Mouse (Mus musculus): Measurements from ENCODE around the gene Vwa1. TPM values are rescaled to one million over a fixed set of nuclear protein-coding genes. Genes with fewer than 3 reads are reported as not detected.
"Not testable (repeated sequence)": the region's sequence is repeated elsewhere in the genome, so short reads cannot be mapped to it uniquely, and the experiment has no call there.

The Vwa1 gene
- polyA plus RNA-seq, 1 experiment from 2014 or later = 11.5 TPM

- Histone ChIP-seq H3K4me2 (no peak overlapping the region), H3K36me3 (replicated peaks) (no peaks in the 10 kb centered on the region), H3K4me1 (no peaks in the 10 kb centered on the region), H3K27me3 (peaks cover 18% of the 10 kb centered on the region), H3K27ac (no peak overlapping the region), H3K9ac (no peak overlapping the region), H3K4me3 (replicated peaks) (no peak overlapping the region), H3K9me3 (no peaks in the 10 kb centered on the region)
- WGBS = 80% methylated on average over 24 of the region's 24 CpGs
- ATAC-seq (ENCODE audit: low FRiP score) = no peak
Measured at GRCm38 (mm10) chr4:155791240-155791933, 16.9 kb upstream of the Vwa1 start.

GRCm38 (mm10) chr4:155790650-155791161 lies 16.2 kb upstream of the Vwa1 start:
- WGBS = 70% methylated on average over 3 of the region's 3 CpGs
- Histone ChIP-seq H3K36me3 (replicated peaks) (no peaks in the 10 kb centered on the region), H3K9ac (no peak overlapping the region), H3K27ac (no peak overlapping the region), H3K4me3 (replicated peaks) (no peak overlapping the region), H3K27me3 (peaks cover 16% of the 10 kb centered on the region), H3K9me3 (no peaks in the 10 kb centered on the region), H3K4me1 (no peaks in the 10 kb centered on the region), H3K4me2 (no peak overlapping the region)
- no peak for ATAC-seq (ENCODE audit: low FRiP score)

- no peak for ATAC-seq (ENCODE audit: low FRiP score)
- no peak within 1 kb of the TSS for H3K4me3 ChIP-seq (replicated peaks)
- WGBS = 90% methylated on average over 3 of the region's 3 CpGs
Measured at GRCm38 (mm10) chr4:155790021-155790489, 15.6 kb upstream of the Vwa1 start, which contains the start of gene Ankrd65. TSS of gene Ankrd65 (plus strand) at chr4:155790439.

GRCm38 (mm10) chr4:155788833-155789232 lies 14.3 kb upstream of the Vwa1 start:
- peaks cover 16% of the 10 kb centered on the region for H3K27me3 ChIP-seq
- H3K4me3 ChIP-seq (replicated peaks); H3K9ac ChIP-seq; H3K4me2 ChIP-seq; ATAC-seq (ENCODE audit: low FRiP score); H3K9me3 ChIP-seq; H3K27ac ChIP-seq; H3K36me3 ChIP-seq (replicated peaks): not testable (repeated sequence)
- WGBS = 84% methylated on average over 4 of the region's 4 CpGs
- H3K4me1 ChIP-seq = peaks cover 12% of the 10 kb centered on the region

More at GRCm38 (mm10) chr4:155790021-155790489, 15.6 kb upstream of the Vwa1 start, which contains the start of gene Ankrd65:
- Histone ChIP-seq H3K27me3 (peaks cover 16% of the 10 kb centered on the region), H3K9me3 (no peaks in the 10 kb centered on the region), H3K4me2 (no peak within 1 kb of the TSS), H3K4me1 (0 out of 2 replicates have a peak, but pooled peaks cover 5% of the 10 kb centered on the region), H3K9ac (no peak within 1 kb of the TSS), H3K27ac (no peak within 1 kb of the TSS), H3K36me3 (replicated peaks) (no peaks in the 10 kb centered on the region)

GRCm38 (mm10) chr4:155788300-155788699 lies 13.8 kb upstream of the Vwa1 start:
- Histone ChIP-seq H3K9ac (no peak overlapping the region), H3K27ac (no peak overlapping the region), H3K4me1 (peaks cover 17% of the 10 kb centered on the region), H3K27me3 (peaks cover 16% of the 10 kb centered on the region), H3K36me3 (replicated peaks) (no peaks in the 10 kb centered on the region), H3K4me3 (replicated peaks) (no peak overlapping the region), H3K4me2 (no peak overlapping the region), H3K9me3 (no peaks in the 10 kb centered on the region)
- 77% methylated on average over 3 of the region's 3 CpGs for WGBS
- ATAC-seq (ENCODE audit: low FRiP score) = no peak

GRCm38 (mm10) chr4:155785819-155786218 lies 11.3 kb upstream of the Vwa1 start, which contains the start of gene Tmem88b:
TSS of gene Tmem88b (minus strand) at chr4:155785874.
- Histone ChIP-seq H3K27me3 (peaks cover 8% of the 10 kb centered on the region; the same call in 1 of the 2 replicates), H3K36me3 (replicated peaks) (no peaks in the 10 kb centered on the region), H3K4me3 (replicated peaks) (peak within 1 kb of the TSS; percentile 50), H3K9ac (no peak within 1 kb of the TSS), H3K4me2 (peak within 1 kb of the TSS; percentile 72), H3K27ac (no peak within 1 kb of the TSS), H3K4me1 (peaks cover 17% of the 10 kb centered on the region), H3K9me3 (no peaks in the 10 kb centered on the region)
- ATAC-seq (ENCODE audit: low FRiP score) = no peak
- WGBS = 61% methylated on average over 5 of the region's 5 CpGs

- Histone ChIP-seq H3K9me3 (no peaks in the 10 kb centered on the region), H3K9ac (no peak overlapping the region), H3K4me2 (no peak overlapping the region), H3K36me3 (replicated peaks) (no peaks in the 10 kb centered on the region), H3K27ac (no peak overlapping the region), H3K4me3 (replicated peaks) (no peak overlapping the region), H3K4me1 (peaks cover 17% of the 10 kb centered on the region), H3K27me3 (peaks cover 5% of the 10 kb centered on the region; the same call in 1 of the 2 replicates)
- no peak for ATAC-seq (ENCODE audit: low FRiP score)
- WGBS = 87% methylated on average over 10 of the region's 10 CpGs
Measured at GRCm38 (mm10) chr4:155785246-155785645, 10.7 kb upstream of the Vwa1 start.

GRCm38 (mm10) chr4:155784081-155784701 lies 9.7 kb upstream of the Vwa1 start:
- Histone ChIP-seq H3K36me3 (replicated peaks) (no peaks in the 10 kb centered on the region), H3K27me3 (peaks cover 5% of the 10 kb centered on the region; the same call in 1 of the 2 replicates), H3K9ac (peak overlapping the region; percentile 76), H3K9me3 (no peaks in the 10 kb centered on the region), H3K4me2 (peak overlapping the region; percentile 72), H3K4me3 (replicated peaks) (peak overlapping the region; percentile 50), H3K27ac (peak overlapping the region; percentile 75), H3K4me1 (peaks cover 17% of the 10 kb centered on the region)
- under 1% methylated on average over 52 of the region's 52 CpGs for WGBS
- ATAC-seq (ENCODE audit: low FRiP score) = peak; percentile 89

- Histone ChIP-seq H3K4me3 (replicated peaks) (peak overlapping the region; percentile 50), H3K4me1 (peaks cover 17% of the 10 kb centered on the region), H3K4me2 (peak overlapping the region; percentile 72), H3K27me3 (peaks cover 10% of the 10 kb centered on the region; the same call in 1 of the 2 replicates), H3K9ac (peak overlapping the region; percentile 76; the same call in 1 of the 2 replicates), H3K36me3 (replicated peaks) (no peaks in the 10 kb centered on the region), H3K9me3 (no peaks in the 10 kb centered on the region), H3K27ac (0 out of 2 replicates have a peak overlapping the region, but pooled peaks have one; percentile 13)
- WGBS = 47% methylated on average over 16 of the region's 16 CpGs
- peak; percentile 21 for ATAC-seq (ENCODE audit: low FRiP score)
Measured at GRCm38 (mm10) chr4:155783486-155784080, 9.1 kb upstream of the Vwa1 start.

- no peaks in the 10 kb centered on the region for H3K36me3 ChIP-seq (replicated peaks)
- H3K4me1 ChIP-seq = peaks cover 17% of the 10 kb centered on the region
- no peak overlapping the region for H3K9ac ChIP-seq
- peaks cover 19% of the 10 kb centered on the region for H3K27me3 ChIP-seq
- 45% methylated on average over 6 of the region's 6 CpGs for WGBS
- H3K4me2 ChIP-seq = no peak overlapping the region
- no peaks in the 10 kb centered on the region for H3K9me3 ChIP-seq
- H3K4me3 ChIP-seq (replicated peaks) = no peak overlapping the region
- no peak overlapping the region for H3K27ac ChIP-seq
- no peak for ATAC-seq (ENCODE audit: low FRiP score)
Measured at GRCm38 (mm10) chr4:155780895-155781294, 6.4 kb upstream of the Vwa1 start.

- Histone ChIP-seq H3K9ac (no peak overlapping the region), H3K27ac (no peak overlapping the region), H3K4me2 (no peak overlapping the region), H3K9me3 (no peaks in the 10 kb centered on the region), H3K4me1 (peaks cover 9% of the 10 kb centered on the region), H3K4me3 (replicated peaks) (no peak overlapping the region), H3K27me3 (peaks cover 33% of the 10 kb centered on the region), H3K36me3 (replicated peaks) (no peaks in the 10 kb centered on the region)
- ATAC-seq (ENCODE audit: low FRiP score) = no peak
- 82% methylated on average over 4 of the region's 4 CpGs for WGBS
Measured at GRCm38 (mm10) chr4:155779498-155779897, 5.0 kb upstream of the Vwa1 start.

- Histone ChIP-seq H3K4me2 (no peak overlapping the region), H3K36me3 (replicated peaks) (no peaks in the 10 kb centered on the region), H3K27ac (no peak overlapping the region), H3K4me1 (peaks cover 12% of the 10 kb centered on the region), H3K27me3 (peaks cover 48% of the 10 kb centered on the region), H3K9me3 (no peaks in the 10 kb centered on the region), H3K9ac (no peak overlapping the region), H3K4me3 (replicated peaks) (no peak overlapping the region)
- ATAC-seq (ENCODE audit: low FRiP score) = no peak
- WGBS = 86% methylated on average over 2 of the region's 2 CpGs
Measured at GRCm38 (mm10) chr4:155777816-155778215, 3.3 kb upstream of the Vwa1 start.
